Mouse (Mus musculus): ENCODE measurements around the gene Gmeb2.
A peak's percentile ranks its signal among the peaks of the same experiment; 100 is the strongest.

The Gmeb2 gene

GRCm38 (mm10) chr2:181219538-181220216 is 68.2 kb downstream of the Gmeb2 start, which contains the start of gene Fndc11:
Gene Fndc11, plus strand, starts transcription at chr2:181220013.
- TF ChIP-seq GATA4 (IDR thresholded peaks at IDR 0.05; ENCODE audit: insufficient replicate concordance, low read length), result no peak

GRCm38 (mm10) chr2:181218881-181219485 is 68.9 kb downstream of the Gmeb2 start:
- TF ChIP-seq GATA4 (IDR thresholded peaks at IDR 0.05; ENCODE audit: insufficient replicate concordance, low read length), result no peak

GRCm38 (mm10) chr2:181216037-181216436 is 71.8 kb downstream of the Gmeb2 start:
- no peak for TF ChIP-seq GATA4 (IDR thresholded peaks at IDR 0.05; ENCODE audit: insufficient replicate concordance, low read length)

GRCm38 (mm10) chr2:181213021-181213445 is 74.8 kb downstream of the Gmeb2 start, which contains the start of gene Srms:
Gene Srms, minus strand, starts transcription at chr2:181213185.
- TF ChIP-seq GATA4 (IDR thresholded peaks at IDR 0.05; ENCODE audit: insufficient replicate concordance, low read length), result no peak

GRCm38 (mm10) chr2:181212389-181213020 is 75.3 kb downstream of the Gmeb2 start:
- TF ChIP-seq GATA4 (IDR thresholded peaks at IDR 0.05; ENCODE audit: insufficient replicate concordance, low read length), result peak; percentile 19; the same call in 1 of the 2 replicates

- no peak for TF ChIP-seq GATA4 (IDR thresholded peaks at IDR 0.05; ENCODE audit: insufficient replicate concordance, low read length)
Observed at GRCm38 (mm10) chr2:181206118-181206517, 81.7 kb downstream of the Gmeb2 start.

- TF ChIP-seq GATA4 (IDR thresholded peaks at IDR 0.05; ENCODE audit: insufficient replicate concordance, low read length), result no peak
Observed at GRCm38 (mm10) chr2:181205678-181206077, 82.2 kb downstream of the Gmeb2 start.

GRCm38 (mm10) chr2:181202886-181203285 is 84.9 kb downstream of the Gmeb2 start:
- TF ChIP-seq GATA4 (IDR thresholded peaks at IDR 0.05; ENCODE audit: insufficient replicate concordance, low read length), result no peak

GRCm38 (mm10) chr2:181202422-181202821 is 85.4 kb downstream of the Gmeb2 start, which contains the start of gene Ptk6:
Gene Ptk6, minus strand, starts transcription at chr2:181202789.
- no peak for TF ChIP-seq GATA4 (IDR thresholded peaks at IDR 0.05; ENCODE audit: insufficient replicate concordance, low read length)

- no peak for TF ChIP-seq GATA4 (IDR thresholded peaks at IDR 0.05; ENCODE audit: insufficient replicate concordance, low read length)
Observed at GRCm38 (mm10) chr2:181201606-181202005, 86.2 kb downstream of the Gmeb2 start.

Data from liver, adult (tissue).